Mouse (Mus musculus): ENCODE measurements around the gene Gm20388. TPM values are rescaled to one million over a fixed set of nuclear protein-coding genes. Genes with fewer than 3 reads are reported as not detected.
A peak's percentile ranks its signal among the peaks of the same experiment; 100 is the strongest.

The Gm20388 gene
- polyA plus RNA-seq, 1 experiment from 2014 or later, result not detected

GRCm38 (mm10) chr8:124307700-124308099 lies 4397.1 kb downstream of the Gm20388 start:
- no peak for ATAC-seq (ENCODE audit: insufficient number of reproducible peaks, insufficient read depth, low FRiP score, low TSS enrichment)
- no peak overlapping the region for H3K4me3 ChIP-seq
- WGBS, result 85% methylated on average over 10 of the region's 10 CpGs
- H3K4me2 ChIP-seq (replicated peaks), result no peak overlapping the region
- H3K27ac ChIP-seq, result no peak overlapping the region
- peaks cover 16% of the 10 kb centered on the region for H3K36me3 ChIP-seq
- H3K9me3 ChIP-seq, result no peaks in the 10 kb centered on the region
- no peak overlapping the region for H3K9ac ChIP-seq
- H3K27me3 ChIP-seq, result no peaks in the 10 kb centered on the region
- H3K4me1 ChIP-seq, result peaks cover 23% of the 10 kb centered on the region; the same call in 1 of the 2 replicates

- 78% methylated on average over 13 of the region's 13 CpGs for WGBS
- no peak for ATAC-seq (ENCODE audit: insufficient number of reproducible peaks, insufficient read depth, low FRiP score, low TSS enrichment)
- Histone ChIP-seq H3K4me1 (peaks cover 32% of the 10 kb centered on the region; the same call in 1 of the 2 replicates), H3K4me2 (replicated peaks) (no peak overlapping the region), H3K27ac (no peak overlapping the region), H3K9ac (no peak overlapping the region), H3K36me3 (peaks cover 9% of the 10 kb centered on the region), H3K9me3 (no peaks in the 10 kb centered on the region), H3K4me3 (no peak overlapping the region), H3K27me3 (no peaks in the 10 kb centered on the region)
These were observed 4399.9 kb downstream of the Gm20388 start for GRCm38 (mm10) chr8:124310509-124310908.

GRCm38 (mm10) chr8:124311111-124311510 lies 4400.5 kb downstream of the Gm20388 start:
- Histone ChIP-seq H3K36me3 (peaks cover 7% of the 10 kb centered on the region), H3K9me3 (no peaks in the 10 kb centered on the region), H3K4me3 (no peak overlapping the region), H3K4me1 (peaks cover 27% of the 10 kb centered on the region; the same call in 1 of the 2 replicates), H3K27me3 (no peaks in the 10 kb centered on the region), H3K27ac (no peak overlapping the region), H3K9ac (no peak overlapping the region), H3K4me2 (replicated peaks) (no peak overlapping the region)
- 82% methylated on average over 6 of the region's 6 CpGs for WGBS
- no peak for ATAC-seq (ENCODE audit: insufficient number of reproducible peaks, insufficient read depth, low FRiP score, low TSS enrichment)

- H3K36me3 ChIP-seq, result peaks cover 7% of the 10 kb centered on the region
- 92% methylated on average over 17 of the region's 17 CpGs for WGBS
These were observed 4401.1 kb downstream of the Gm20388 start for GRCm38 (mm10) chr8:124311723-124312122.

GRCm38 (mm10) chr8:124312228-124312627 lies 4401.6 kb downstream of the Gm20388 start:
- WGBS, result 94% methylated on average over 10 of the region's 10 CpGs
- H3K27me3 ChIP-seq, result no peaks in the 10 kb centered on the region
- H3K4me1 ChIP-seq, result peaks cover 26% of the 10 kb centered on the region
- H3K9me3 ChIP-seq, result no peaks in the 10 kb centered on the region
- H3K9ac ChIP-seq, result no peak overlapping the region
- H3K4me3 ChIP-seq, result no peak overlapping the region
- peaks cover 7% of the 10 kb centered on the region for H3K36me3 ChIP-seq
- H3K4me2 ChIP-seq (replicated peaks), result no peak overlapping the region
- ATAC-seq (ENCODE audit: insufficient number of reproducible peaks, insufficient read depth, low FRiP score, low TSS enrichment), result no peak
- no peak overlapping the region for H3K27ac ChIP-seq

More at GRCm38 (mm10) chr8:124311723-124312122, 4401.1 kb downstream of the Gm20388 start:
- Histone ChIP-seq H3K27ac (no peak overlapping the region), H3K9me3 (no peaks in the 10 kb centered on the region), H3K4me1 (peaks cover 26% of the 10 kb centered on the region), H3K9ac (no peak overlapping the region), H3K27me3 (no peaks in the 10 kb centered on the region), H3K4me3 (no peak overlapping the region), H3K4me2 (replicated peaks) (no peak overlapping the region)
- no peak for ATAC-seq (ENCODE audit: insufficient number of reproducible peaks, insufficient read depth, low FRiP score, low TSS enrichment)

- Histone ChIP-seq H3K4me1 (peaks cover 26% of the 10 kb centered on the region), H3K9me3 (no peaks in the 10 kb centered on the region), H3K4me2 (replicated peaks) (no peak overlapping the region), H3K4me3 (no peak overlapping the region), H3K9ac (no peak overlapping the region), H3K27ac (0 out of 2 replicates have a peak overlapping the region, but pooled peaks have one; percentile 30), H3K36me3 (peaks cover 4% of the 10 kb centered on the region; the same call in 1 of the 2 replicates), H3K27me3 (no peaks in the 10 kb centered on the region)
- ATAC-seq (ENCODE audit: insufficient number of reproducible peaks, insufficient read depth, low FRiP score, low TSS enrichment), result no peak
- WGBS, result 49% methylated on average over 10 of the region's 10 CpGs
These were observed 4404.2 kb downstream of the Gm20388 start for GRCm38 (mm10) chr8:124314803-124315202.

- H3K9ac ChIP-seq, result no peak overlapping the region
- no peak overlapping the region for H3K4me2 ChIP-seq (replicated peaks)
- WGBS, result 63% methylated on average over 12 of the region's 12 CpGs
- no peak for ATAC-seq (ENCODE audit: insufficient number of reproducible peaks, insufficient read depth, low FRiP score, low TSS enrichment)
- no peak overlapping the region for H3K4me3 ChIP-seq
- H3K27me3 ChIP-seq, result no peaks in the 10 kb centered on the region
- H3K36me3 ChIP-seq, result peaks cover 3% of the 10 kb centered on the region; the same call in 1 of the 2 replicates
- no peak overlapping the region for H3K27ac ChIP-seq
- no peaks in the 10 kb centered on the region for H3K9me3 ChIP-seq
- H3K4me1 ChIP-seq, result peaks cover 26% of the 10 kb centered on the region
These were observed 4406.0 kb downstream of the Gm20388 start for GRCm38 (mm10) chr8:124316466-124317136.

GRCm38 (mm10) chr8:124317191-124317682 lies 4406.6 kb downstream of the Gm20388 start:
- no peaks in the 10 kb centered on the region for H3K27me3 ChIP-seq
- no peak overlapping the region for H3K27ac ChIP-seq
- H3K4me3 ChIP-seq, result no peak overlapping the region
- H3K36me3 ChIP-seq, result no peaks in the 10 kb centered on the region
- WGBS, result 64% methylated on average over 8 of the region's 8 CpGs
- H3K4me2 ChIP-seq (replicated peaks), result no peak overlapping the region
- no peak for ATAC-seq (ENCODE audit: insufficient number of reproducible peaks, insufficient read depth, low FRiP score, low TSS enrichment)
- peaks cover 26% of the 10 kb centered on the region for H3K4me1 ChIP-seq
- H3K9ac ChIP-seq, result no peak overlapping the region
- H3K9me3 ChIP-seq, result no peaks in the 10 kb centered on the region

- no peak overlapping the region for H3K4me3 ChIP-seq
- no peak for ATAC-seq (ENCODE audit: insufficient number of reproducible peaks, insufficient read depth, low FRiP score, low TSS enrichment)
- H3K9ac ChIP-seq, result no peak overlapping the region
- no peaks in the 10 kb centered on the region for H3K9me3 ChIP-seq
- H3K4me1 ChIP-seq, result peaks cover 26% of the 10 kb centered on the region
- 82% methylated on average over 6 of the region's 6 CpGs for WGBS
- H3K27ac ChIP-seq, result no peak overlapping the region
- H3K27me3 ChIP-seq, result no peaks in the 10 kb centered on the region
- no peak overlapping the region for H3K4me2 ChIP-seq (replicated peaks)
- no peaks in the 10 kb centered on the region for H3K36me3 ChIP-seq
These were observed 4407.2 kb downstream of the Gm20388 start for GRCm38 (mm10) chr8:124317821-124318220.

GRCm38 (mm10) chr8:124318612-124319315 lies 4408.1 kb downstream of the Gm20388 start:
- no peaks in the 10 kb centered on the region for H3K27me3 ChIP-seq
- H3K9me3 ChIP-seq, result no peaks in the 10 kb centered on the region
- peaks cover 23% of the 10 kb centered on the region for H3K4me1 ChIP-seq
- 81% methylated on average over 11 of the region's 11 CpGs for WGBS
- H3K4me2 ChIP-seq (replicated peaks), result no peak overlapping the region
- H3K27ac ChIP-seq, result no peak overlapping the region
- no peak for ATAC-seq (ENCODE audit: insufficient number of reproducible peaks, insufficient read depth, low FRiP score, low TSS enrichment)
- H3K9ac ChIP-seq, result no peak overlapping the region
- H3K4me3 ChIP-seq, result no peak overlapping the region
- H3K36me3 ChIP-seq, result peaks cover 8% of the 10 kb centered on the region

- H3K27ac ChIP-seq, result no peak overlapping the region
- peaks cover 20% of the 10 kb centered on the region for H3K4me1 ChIP-seq
- H3K9ac ChIP-seq, result no peak overlapping the region
- H3K4me2 ChIP-seq (replicated peaks), result no peak overlapping the region
- H3K27me3 ChIP-seq, result no peaks in the 10 kb centered on the region
- H3K36me3 ChIP-seq, result peaks cover 13% of the 10 kb centered on the region
- H3K4me3 ChIP-seq, result no peak overlapping the region
- ATAC-seq (ENCODE audit: insufficient number of reproducible peaks, insufficient read depth, low FRiP score, low TSS enrichment), result no peak
- H3K9me3 ChIP-seq, result no peaks in the 10 kb centered on the region
- 86% methylated on average over 4 of the region's 4 CpGs for WGBS
These were observed 4408.6 kb downstream of the Gm20388 start for GRCm38 (mm10) chr8:124319316-124319652.
